In genomic region chr11:73107358-73107757, GRCm38 (mm10) we compare ENCODE assay signal across 10 mouse cellular contexts. TPM values are rescaled to one million over a fixed set of nuclear protein-coding genes. Genes with fewer than 3 reads are reported as not detected.
DNase-seq lines count a peak whose midpoint lies in the region; ATAC-seq and TF ChIP-seq lines count a peak whose summit lies in the region.
"Not testable (repeated sequence)": the region's sequence is repeated elsewhere in the genome, so short reads cannot be mapped to it uniquely, and the experiment has no call there.
"Had no signal": no experiment of that assay in that cellular context is flagged by ENCODE, and none has a peak within 500 bp of the region (broad histone marks: within the 10 kb centered on the region; RNA-seq: fewer than 3 reads in every experiment).

No protein-coding gene starts in this region.

- H3K4me2 ChIP-seq in intestine, postnatal 0 days (replicated peaks; ENCODE audit: low read depth): not testable (repeated sequence)

- not testable (repeated sequence) for H3K4me3 ChIP-seq in gastrocnemius, adult 2 months; intestine, postnatal 0 days (ENCODE audit: low read depth, low read length); thymus, adult 2 months (ENCODE audit: control insufficient read depth, insufficient read depth, low read length)

- H3K36me3 ChIP-seq in intestine, postnatal 0 days (ENCODE audit: control insufficient read depth, insufficient read depth); thymus, adult 2 months (ENCODE audit: control insufficient read depth, insufficient read depth, low read length): not testable (repeated sequence)

- DNase-seq in CD4-positive, CD25-positive, alpha-beta regulatory T cell, adult 2 months (ENCODE audit: low read depth, low spot score): peak; percentile 44
- peak; percentile 10 for DNase-seq in brain, embryonic 14.5 days (ENCODE audit: low read depth)
- DNase-seq in gastrocnemius, adult 2 months: peak; percentile 49
- DNase-seq in layer of hippocampus, adult 11-12 months (ENCODE audit: low spot score): peak; percentile 55
- DNase-seq in left cerebral cortex, postnatal 4 days: peak; percentile 56
- DNase-seq in ovary, postnatal 14 days (ENCODE audit: low spot score): peak; percentile 22
- DNase-seq in thymus, adult 2 months: peak; percentile 57

- not testable (repeated sequence) for H3K27ac ChIP-seq in gastrocnemius, adult 2 months; intestine, postnatal 0 days (ENCODE audit: low read depth, low read length); thymus, adult 2 months (ENCODE audit: control insufficient read depth, insufficient read depth, low read length)

- H3K27me3 ChIP-seq in intestine, postnatal 0 days (replicated peaks; ENCODE audit: control insufficient read depth, insufficient read depth, low read length); thymus, adult 2 months (ENCODE audit: control insufficient read depth, insufficient read depth, low read length): not testable (repeated sequence)

- not testable (repeated sequence) for ATAC-seq in intestine, postnatal 0 days

- H3K4me1 ChIP-seq in intestine, postnatal 0 days (replicated peaks; ENCODE audit: control insufficient read depth, insufficient read depth, low read length): not testable (repeated sequence)
- H3K4me1 ChIP-seq in thymus, adult 2 months (replicated peaks; ENCODE audit: control insufficient read depth, insufficient read depth, low read length): peaks cover 25% of the 10 kb centered on the region

- TF ChIP-seq CTCF in brain, embryonic 14.5 days (IDR thresholded peaks at IDR 0.05; ENCODE audit: borderline replicate concordance, extremely low read depth, insufficient read depth, insufficient read length): peak; percentile 9; the same call in 1 of the 2 replicates
- TF ChIP-seq CTCF in gastrocnemius, adult 2 months (IDR thresholded peaks at IDR 0.05): peak; percentile 57
- TF ChIP-seq CTCF in intestine, postnatal 0 days (IDR thresholded peaks at IDR 0.05; ENCODE audit: low read depth): peak; percentile 59
- not testable (repeated sequence) for TF ChIP-seq CTCF in thymus, adult 2 months (IDR thresholded peaks at IDR 0.05; ENCODE audit: borderline replicate concordance, control insufficient read depth, extremely low read depth, insufficient read depth, low read length, poor library complexity)

- not testable (repeated sequence) for H3K9me3 ChIP-seq in intestine, postnatal 0 days (ENCODE audit: control insufficient read depth)

- intact Hi-C loops in gastrocnemius, adult 2 months (cut with DNase I); left cerebral cortex, postnatal 4 days (cut with DNase I): not testable (repeated sequence)

- 43% methylated on average over 3 of the region's 3 CpGs for WGBS in intestine, postnatal 0 days
- WGBS in thymus, adult 2 months: 37% methylated on average over 3 of the region's 3 CpGs

- TF ChIP-seq POLR2A in brain, embryonic 14.5 days (IDR thresholded peaks at IDR 0.05; ENCODE audit: borderline replicate concordance, extremely low read depth, insufficient read depth, insufficient read length, poor library complexity, severe bottlenecking); thymus, adult 2 months (IDR thresholded peaks at IDR 0.05; ENCODE audit: control insufficient read depth, extremely low read depth, insufficient read depth, low read length, poor library complexity): not testable (repeated sequence)

- not testable (repeated sequence) for H3K9ac ChIP-seq in intestine, postnatal 0 days (ENCODE audit: low read depth, low read length)

RNA-seq across cellular contexts. Expression of gene Itgae, which starts 17.0 kb away (rescaled TPM):
- polyA plus RNA-seq in brain, embryonic 14.5 days (2012; rRNA removed): 0.08 and 0.13 TPM in 2 replicates
- under 1 TPM; 0.08 to 0.17 TPM for total RNA-seq in gastrocnemius, adult 2 months (2021)
- polyA plus RNA-seq in intestine, postnatal 0 days (2015; fragmentation: Nextera tagmentation; extraction: Ambion mirVana): 0.30 and 0.31 TPM in 2 replicates
- total RNA-seq in left cerebral cortex, postnatal 4 days (2021): not detected
- polyA plus RNA-seq in thymus, adult 2 months (2012; rRNA removed): 24.1 and 24.6 TPM in 2 replicates

RNA-seq across cellular contexts. Expression of gene Haspin, which starts 30.7 kb away (rescaled TPM):
- 2.1 and 3.2 TPM in 2 replicates for polyA plus RNA-seq in brain, embryonic 14.5 days (2012; rRNA removed)
- under 1 TPM in 1 of 2 experiments, not detected in 1; 0.08 TPM for total RNA-seq in gastrocnemius, adult 2 months (2021)
- polyA plus RNA-seq in intestine, postnatal 0 days (2015; fragmentation: Nextera tagmentation; extraction: Ambion mirVana): 5.7 and 7.3 TPM in 2 replicates
- 1 to 10 TPM; 1.6 TPM for total RNA-seq in left cerebral cortex, postnatal 4 days (2021)
- polyA plus RNA-seq in thymus, adult 2 months (2012; rRNA removed): 8.6 and 14.0 TPM in 2 replicates

RNA-seq across cellular contexts. Expression of gene P2rx5, which starts 52.9 kb away (rescaled TPM):
- polyA plus RNA-seq in brain, embryonic 14.5 days (2012; rRNA removed): 0.44 and 0.53 TPM in 2 replicates
- total RNA-seq in gastrocnemius, adult 2 months (2021): 10 to 100 TPM in 1 of 2 experiments, 1 to 10 TPM in 1; 7.0 to 12.9 TPM
- 0.04 and 0.08 TPM in 2 replicates for polyA plus RNA-seq in intestine, postnatal 0 days (2015; fragmentation: Nextera tagmentation; extraction: Ambion mirVana)
- total RNA-seq in left cerebral cortex, postnatal 4 days (2021): 1 to 10 TPM in 1 of 2 experiments, under 1 TPM in 1; 0.72 to 1.0 TPM
- 1.9 and 2.0 TPM in 2 replicates for polyA plus RNA-seq in thymus, adult 2 months (2012; rRNA removed)
- total RNA-seq: megakaryocyte, adult 5-6 weeks; monocyte, adult 5-6 weeks had no signal

RNA-seq across cellular contexts. Expression of gene Ncbp3, which starts 59.8 kb away (rescaled TPM):
- polyA plus RNA-seq in brain, embryonic 14.5 days (2012; rRNA removed): 5.5 and 8.3 TPM in 2 replicates
- total RNA-seq in gastrocnemius, adult 2 months (2021): 1 to 10 TPM; 3.2 to 3.9 TPM
- 3.4 and 4.6 TPM in 2 replicates for polyA plus RNA-seq in intestine, postnatal 0 days (2015; fragmentation: Nextera tagmentation; extraction: Ambion mirVana)
- 10 to 100 TPM; 10.4 to 10.7 TPM for total RNA-seq in left cerebral cortex, postnatal 4 days (2021)
- polyA plus RNA-seq in thymus, adult 2 months (2012; rRNA removed): 6.5 and 7.0 TPM in 2 replicates

Comparison
In these comparisons a context has a peak if more than half of its experiments do, and no peak if none do; other contexts are left out.
1. RNA of gene Itgae, which starts 17.0 kb away (polyA plus RNA-seq): 24.1 to 24.6 TPM in thymus, adult 2 months; 0.30 to 0.31 TPM in intestine, postnatal 0 days and 0.08 to 0.13 TPM in brain, embryonic 14.5 days; every median in the first group is over 10 times any median in the second.
2. Peak in every context shown above with its lines, with median percentiles within 50 percentile points of each other: DNase-seq.